Mouse (Mus musculus): ENCODE data around the gene Gna13.

Gna13 gene

DNA sequence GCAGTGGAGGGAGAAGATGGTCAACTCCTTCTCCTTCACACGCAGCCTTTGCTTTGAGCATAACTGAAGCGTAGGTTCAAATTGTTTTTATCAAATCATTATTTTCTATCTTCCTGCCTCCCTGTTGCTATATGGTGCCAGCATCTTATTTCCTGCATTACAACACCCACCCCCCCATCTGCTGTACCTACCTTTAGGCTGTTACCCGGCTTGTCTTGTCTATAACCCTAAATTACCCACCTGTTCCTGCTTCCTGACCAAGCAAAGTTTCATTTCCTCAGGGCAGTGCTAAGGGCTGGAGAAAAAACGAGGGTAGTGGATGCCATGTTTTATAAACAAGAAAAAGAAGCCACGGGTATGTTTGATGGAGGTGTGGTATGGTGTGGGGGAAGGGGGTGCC lies 58.6 kb downstream of the Gna13 start:
- DNase-seq (ENCODE audit: low read depth, low spot score), result no peak

DNA sequence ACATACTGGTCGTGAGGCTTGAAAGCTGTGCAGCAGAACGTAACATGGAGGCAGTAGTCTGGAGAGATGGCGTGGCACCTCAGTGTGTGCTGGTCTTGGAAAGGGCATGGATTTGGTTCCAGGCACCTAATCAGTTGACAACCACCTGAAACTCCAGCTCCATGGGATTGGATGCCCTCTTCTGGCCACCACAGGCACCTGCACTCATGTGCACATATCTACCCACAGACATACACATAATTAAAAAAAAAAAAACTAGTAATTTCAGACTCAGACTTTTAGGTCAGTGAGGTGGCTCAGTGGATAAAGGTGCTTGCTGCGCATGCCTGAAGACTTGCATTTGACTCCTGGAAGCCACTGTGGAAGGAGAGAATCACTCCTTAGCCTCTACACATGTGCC lies 59.6 kb downstream of the Gna13 start:
- no peak for DNase-seq (ENCODE audit: low read depth, low spot score)

GRCm38 (mm10) chr11:109423294-109423693 lies 60.7 kb downstream of the Gna13 start:
- DNase-seq (ENCODE audit: low read depth, low spot score), result no peak

DNA sequence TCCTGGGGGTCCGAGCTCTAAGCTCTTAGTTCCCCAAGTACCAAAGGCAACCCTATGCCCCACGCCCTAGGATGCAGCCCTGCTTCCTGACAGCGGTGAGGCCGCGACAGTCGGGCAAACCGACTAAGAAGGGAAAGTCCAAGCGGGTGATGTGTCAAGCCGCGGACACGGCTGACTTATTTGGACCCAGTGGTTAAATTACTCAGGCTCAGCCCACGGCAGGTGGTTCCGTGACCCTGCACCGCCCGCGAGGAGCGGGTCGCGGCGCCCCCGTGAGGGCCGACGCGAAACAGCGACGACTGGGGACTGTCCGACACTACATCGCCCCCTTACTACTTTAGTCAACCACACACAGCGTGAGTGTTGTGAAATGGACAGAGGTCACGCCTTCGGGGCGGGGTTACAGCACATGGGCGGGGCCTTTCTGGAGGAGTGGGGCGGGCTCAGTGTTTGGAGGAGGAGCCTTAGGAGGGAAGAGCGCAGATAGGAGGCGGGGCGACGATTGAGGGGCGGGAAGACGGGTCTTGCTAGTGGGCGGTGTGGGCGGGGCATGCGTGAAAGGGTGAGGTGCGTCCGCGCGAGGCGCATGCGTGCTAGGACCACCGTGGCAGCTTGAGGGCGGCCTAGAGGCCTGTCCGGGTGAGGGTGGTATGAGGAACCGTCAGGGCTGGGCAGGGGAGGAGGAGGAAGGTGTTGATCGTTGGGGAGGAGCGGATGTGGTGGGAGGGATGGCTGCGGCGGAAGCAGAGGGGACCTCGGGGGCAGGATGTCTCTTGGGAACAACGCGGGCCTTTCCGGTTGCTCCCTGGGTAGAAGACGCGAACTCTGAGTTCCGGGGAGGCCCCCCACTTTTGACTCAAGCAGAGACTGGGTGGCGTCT lies 63.0 kb downstream of the Gna13 start, which contains the start of gene Amz2:
Gene Amz2 (plus strand): TSS at position 555 of the 880 bp plus-strand sequence.
- DNase-seq (ENCODE audit: low read depth, low spot score), result peak; percentile 99

GRCm38 (mm10) chr11:109426272-109426586 lies 63.6 kb downstream of the Gna13 start:
- no peak for DNase-seq (ENCODE audit: low read depth, low spot score)

DNA sequence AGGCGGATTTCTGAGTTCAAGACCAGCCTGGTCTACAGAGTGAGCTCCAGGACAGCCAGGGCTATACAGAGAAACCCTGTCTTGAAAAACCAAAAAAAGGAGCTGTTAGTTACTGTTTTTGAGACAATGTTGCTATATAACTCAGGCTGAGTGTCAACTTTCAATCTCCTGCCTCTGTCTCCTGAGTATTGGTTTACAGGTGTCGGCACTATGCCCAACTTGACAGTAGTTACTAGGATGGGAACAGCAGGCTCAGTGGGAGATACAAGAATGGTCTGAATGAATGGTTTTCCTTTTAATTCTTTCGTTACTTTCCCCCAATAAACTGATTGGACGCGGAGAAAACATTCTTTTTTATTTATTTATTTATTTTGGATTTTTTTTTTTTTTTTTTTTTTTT lies 64.7 kb downstream of the Gna13 start:
- no peak for DNase-seq (ENCODE audit: low read depth, low spot score)

- no peak for DNase-seq (ENCODE audit: low read depth, low spot score)
Observed at GRCm38 (mm10) chr11:109434233-109434798, 71.7 kb downstream of the Gna13 start.

- no peak for DNase-seq (ENCODE audit: low read depth, low spot score)
Observed at GRCm38 (mm10) chr11:109436889-109437288, 74.3 kb downstream of the Gna13 start.

GRCm38 (mm10) chr11:109439209-109439608 lies 76.6 kb downstream of the Gna13 start:
- no peak for DNase-seq (ENCODE audit: low read depth, low spot score)

DNA sequence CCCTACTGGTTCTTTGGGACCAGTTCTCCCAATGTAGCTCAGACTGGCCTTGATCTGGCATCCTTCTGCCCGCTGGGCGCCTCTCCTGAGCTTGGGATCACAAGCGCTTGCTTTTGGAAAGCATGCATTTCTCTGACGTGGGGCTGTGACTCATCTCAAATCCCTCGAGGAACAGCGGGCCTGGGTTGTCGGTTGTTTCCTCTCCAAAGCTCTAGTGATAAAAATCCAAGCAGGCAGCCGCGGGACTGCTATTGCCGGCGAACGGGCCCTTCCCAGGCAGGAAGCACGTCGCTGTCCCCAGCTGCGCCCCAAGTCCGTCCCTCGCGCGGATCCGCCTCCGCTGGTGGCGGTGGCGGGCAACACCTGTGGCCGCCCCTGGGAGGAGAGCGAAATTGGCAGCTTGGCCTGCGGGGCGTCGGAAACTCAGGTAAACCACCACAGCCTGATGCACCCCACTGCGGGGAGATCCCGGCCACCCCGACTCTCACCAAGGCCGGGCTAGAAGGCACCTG lies 77.3 kb downstream of the Gna13 start:
- peak; percentile 97 for DNase-seq (ENCODE audit: low read depth, low spot score)

DNA sequence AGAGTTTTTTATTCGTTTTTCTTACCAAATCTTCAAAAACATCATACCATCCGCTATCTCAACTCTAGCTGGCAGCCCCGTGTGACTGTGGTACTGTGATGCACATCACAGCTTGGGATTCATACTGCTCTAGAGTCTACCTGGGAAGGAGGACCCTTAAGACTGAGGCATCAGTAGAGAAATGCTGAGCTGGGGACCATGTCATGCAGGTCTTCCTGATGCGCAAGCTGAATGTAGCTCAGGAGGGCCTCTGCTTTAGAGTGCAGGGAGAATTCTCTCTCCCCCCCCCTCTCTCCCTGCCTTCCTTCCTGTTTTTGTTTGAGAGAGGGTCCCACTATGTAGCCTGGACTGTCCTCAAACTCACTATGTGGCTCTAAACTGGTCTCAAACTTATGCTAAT lies 78.0 kb downstream of the Gna13 start:
- peak; percentile 21 for DNase-seq (ENCODE audit: low read depth, low spot score)

GRCm38 (mm10) chr11:109441119-109441518 lies 78.5 kb downstream of the Gna13 start:
- DNase-seq (ENCODE audit: low read depth, low spot score), result peak; percentile 75

GRCm38 (mm10) chr11:109442166-109442730 lies 79.6 kb downstream of the Gna13 start:
- DNase-seq (ENCODE audit: low read depth, low spot score), result no peak

DNA sequence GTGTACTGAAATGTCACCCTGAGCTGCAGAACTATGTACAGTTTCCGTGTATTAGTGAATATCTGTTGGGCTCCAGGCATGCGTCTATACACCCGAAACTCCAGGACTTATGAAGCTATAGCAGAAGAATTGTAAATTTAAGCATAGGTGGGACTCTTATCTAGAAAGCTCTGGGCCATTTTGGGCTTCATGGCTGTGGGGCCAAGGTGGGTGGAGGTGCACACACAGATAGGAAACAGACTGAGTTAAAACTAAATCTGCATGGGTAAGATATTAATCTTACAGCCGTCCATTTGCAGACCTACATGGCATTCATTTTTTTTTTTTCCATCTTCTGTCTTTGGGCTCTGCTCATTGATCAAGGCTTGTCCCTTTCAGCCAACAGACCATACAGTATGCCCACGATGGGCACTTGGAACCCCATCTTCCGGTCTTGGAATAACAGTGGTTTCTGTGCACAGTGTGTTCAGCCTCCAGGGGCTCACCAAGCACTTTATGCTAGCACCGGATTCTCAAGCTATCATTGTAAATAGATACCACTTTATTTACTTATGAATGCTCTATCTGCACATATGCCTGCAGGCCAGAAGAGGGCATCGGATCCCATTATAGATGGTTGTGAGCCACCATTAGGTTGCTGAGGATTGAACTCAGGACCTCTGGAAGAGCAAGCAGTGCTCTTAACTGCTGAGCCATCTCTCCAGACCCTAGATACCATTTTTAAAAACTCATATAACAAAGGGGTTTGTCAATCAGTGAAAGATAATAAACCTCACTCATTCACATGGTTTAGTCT lies 81.0 kb downstream of the Gna13 start:
- no peak for DNase-seq (ENCODE audit: low read depth, low spot score)

GRCm38 (mm10) chr11:109444600-109444999 lies 82.0 kb downstream of the Gna13 start:
- DNase-seq (ENCODE audit: low read depth, low spot score), result peak; percentile 26

DNA sequence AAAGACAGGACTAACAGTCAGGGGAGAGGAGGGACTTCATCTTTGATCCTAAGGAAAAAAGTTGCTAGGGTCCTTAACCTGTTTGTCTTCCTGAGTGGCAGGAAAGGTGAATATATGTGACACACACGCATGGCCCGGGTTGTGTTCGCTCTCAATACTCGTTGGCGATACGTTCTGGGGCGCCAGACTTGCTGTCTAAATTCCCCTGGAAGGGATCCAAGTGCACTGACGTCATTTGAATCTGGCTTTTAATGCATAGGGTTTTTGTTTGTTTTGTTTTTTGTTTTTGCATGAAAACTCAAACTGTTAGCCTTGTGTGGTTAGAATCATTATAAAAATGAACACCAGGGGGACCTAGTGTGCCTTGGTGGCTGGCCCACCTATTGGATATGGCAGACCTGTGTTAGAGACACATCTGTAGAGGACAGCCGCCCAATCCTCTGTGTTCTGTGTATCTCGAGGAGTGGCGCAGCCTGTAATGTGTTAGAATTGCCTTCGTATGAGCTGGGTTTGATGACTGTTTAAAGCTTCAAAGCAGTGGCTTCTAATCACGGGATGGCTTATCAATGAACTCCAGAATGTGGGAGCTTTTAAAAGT lies 82.9 kb downstream of the Gna13 start:
- peak; percentile 62 for DNase-seq (ENCODE audit: low read depth, low spot score)

All from 3T3-L1 (cell line).